Mouse (Mus musculus) neural tube, embryonic 11.5 days (tissue): ENCODE results near the gene Tex46. TPM values are rescaled to one million over a fixed set of nuclear protein-coding genes. Genes with fewer than 3 reads are reported as not detected.

Source experiments
- ATAC-seq: fragments of 200-750 bp; cut with Nextera tagmentation; 2 replicates; pipeline ENCODE4 v1.8.0; 2017; ENCODE audit warnings: moderate number of reproducible peaks, mild to moderate bottlenecking, moderate TSS enrichment, moderate library complexity; ENCODE audit not compliant: insufficient read depth, low FRiP score, low TSS enrichment
- DNase-seq: peaks from one replicate; pipeline ENCODE4 v3.0.0-alpha.2; 2015; ENCODE audit warnings: low spot score
- H3K27ac ChIP-seq: fragments of 300-500 bp; sonication (generic); 2 replicates; pipeline ENCODE4 v1.5.1; 2014; ENCODE audit warnings: low read depth, mild to moderate bottlenecking, low read length
- H3K27me3 ChIP-seq: fragments of 300-500 bp; sonication (generic); 2 replicates; pipeline ENCODE4 v1.6.1; 2014; ENCODE audit warnings: mild to moderate bottlenecking, low read length, mixed read lengths; ENCODE audit not compliant: control insufficient read depth, insufficient read depth
- H3K36me3 ChIP-seq: fragments of 300-500 bp; sonication (generic); 2 replicates; pipeline ENCODE4 v1.6.1; 2014; ENCODE audit warnings: mild to moderate bottlenecking, low read length, moderate library complexity, mixed read lengths; ENCODE audit not compliant: control insufficient read depth, insufficient read depth
- H3K4me1 ChIP-seq: fragments of 300-500 bp; sonication (generic); 2 replicates; pipeline ENCODE4 v1.6.1; 2014; ENCODE audit warnings: low read length, mixed read lengths; ENCODE audit not compliant: control insufficient read depth, insufficient read depth
- H3K4me2 ChIP-seq: fragments of 300-500 bp; sonication (generic); 2 replicates; pipeline ENCODE4 v1.6.1; 2014; ENCODE audit warnings: low read depth, mild to moderate bottlenecking, moderate library complexity
- H3K4me3 ChIP-seq: fragments of 300-500 bp; sonication (generic); 2 replicates; pipeline ENCODE4 v1.5.1; 2014; ENCODE audit warnings: low read depth, low read length
- H3K9ac ChIP-seq: fragments of 300-500 bp; sonication (generic); 2 replicates; pipeline ENCODE4 v1.6.1; 2014; ENCODE audit warnings: mild to moderate bottlenecking, low read length
- H3K9me3 ChIP-seq: fragments of 300-500 bp; sonication (generic); 2 replicates; pipeline ENCODE4 v1.6.1; 2016; ENCODE audit warnings: low read length; ENCODE audit not compliant: control insufficient read depth
- WGBS: fragments of 180-500 bp; shearing (Covaris S2); extraction: QIAGEN DNeasy Blood & Tissue Kit; methylation state at CpG from one replicate; pipeline ENCODE4 v1.1.7; 2014; 5-methylcytosine and 5-hydroxymethylcytosine counted together
- polyA plus RNA-seq: library from polyadenylated mRNA; unstranded; fragments of >200 nt; fragmentation: Nextera tagmentation; extraction: Ambion mirVana; gene quantifications from 2 replicates; pipeline ENCODE4 v1.2.1, GENCODE M21; 2014

Tex46 gene
- polyA plus RNA-seq, 1 experiment from 2014 or later: not detected

DNA sequence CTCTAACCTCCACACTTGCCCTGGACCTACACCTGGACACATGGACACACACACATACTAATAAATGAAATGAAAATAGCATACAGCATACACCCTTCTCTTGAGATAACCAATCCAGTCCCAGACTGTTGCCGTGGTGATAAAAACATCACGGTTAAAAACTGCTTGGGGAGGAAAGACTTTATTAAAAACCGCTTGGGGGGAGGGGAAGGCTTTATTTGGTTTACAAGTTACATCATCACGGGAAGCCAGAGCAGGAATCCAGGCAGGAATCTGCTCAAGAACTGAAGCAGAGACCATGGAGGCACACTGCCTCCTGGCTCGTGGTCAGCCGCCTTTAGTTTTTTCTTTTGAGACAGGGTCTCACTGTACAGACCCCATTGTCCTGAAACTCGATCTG lies 3.4 kb downstream of the Tex46 start:
- Histone ChIP-seq H3K9ac (no peak overlapping the region), H3K27me3 (no peaks in the 10 kb centered on the region), H3K9me3 (no peaks in the 10 kb centered on the region), H3K4me3 (no peak overlapping the region), H3K4me1 (no peaks in the 10 kb centered on the region), H3K36me3 (no peaks in the 10 kb centered on the region), H3K4me2 (no peak overlapping the region), H3K27ac (no peak overlapping the region)
- DNase-seq: no peak
- ATAC-seq: no peak
- 81% methylated on average over 7 of the region's 7 CpGs for WGBS

DNA sequence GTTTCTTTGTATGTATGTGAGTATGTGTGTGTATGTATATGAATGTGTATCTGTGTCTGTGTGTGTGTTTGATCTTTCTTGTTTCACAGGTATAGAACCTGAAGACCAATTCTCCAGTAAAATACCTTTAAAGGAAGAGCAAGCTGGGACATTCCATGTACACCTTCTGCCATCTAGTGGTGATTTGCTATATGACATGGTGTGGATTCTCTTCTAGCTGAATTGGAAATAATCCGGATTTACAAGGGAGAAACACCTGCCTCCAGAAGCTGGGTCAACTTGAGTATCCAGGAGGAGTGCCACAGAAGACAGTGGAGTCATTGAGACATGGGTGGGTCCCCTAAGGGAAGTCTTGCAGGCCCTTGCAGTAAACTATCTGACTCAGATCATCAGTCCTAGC lies 11.1 kb downstream of the Tex46 start:
- Histone ChIP-seq H3K36me3 (no peaks in the 10 kb centered on the region), H3K27me3 (no peaks in the 10 kb centered on the region), H3K4me3 (no peak overlapping the region), H3K9me3 (no peaks in the 10 kb centered on the region), H3K4me1 (no peaks in the 10 kb centered on the region), H3K4me2 (no peak overlapping the region), H3K27ac (no peak overlapping the region), H3K9ac (no peak overlapping the region)
- 0% methylated on average over 1 of the region's 1 CpGs for WGBS
- DNase-seq (peak; percentile 47), ATAC-seq (no peak)

DNA sequence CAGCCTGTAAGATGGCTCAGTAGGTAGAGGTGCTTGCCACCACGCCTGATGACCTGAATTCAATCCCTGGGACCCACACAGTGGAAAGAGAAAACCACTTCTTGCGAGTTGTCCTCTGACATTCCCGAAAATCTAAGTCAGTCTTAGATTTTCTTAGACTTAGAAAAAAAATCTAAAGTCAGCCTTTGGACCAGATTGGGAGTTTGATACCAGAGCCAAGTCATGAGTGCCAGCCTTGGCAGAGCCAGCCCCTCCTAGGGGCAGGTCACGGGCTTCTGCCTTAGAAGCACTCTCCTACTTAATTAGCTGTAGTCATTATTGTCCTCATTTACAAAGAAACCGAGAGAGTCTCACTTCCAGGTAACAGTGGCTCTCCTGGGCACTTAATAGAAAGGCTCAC lies 11.7 kb downstream of the Tex46 start:
- H3K27ac ChIP-seq: no peak overlapping the region
- 50% methylated on average over 5 of the region's 5 CpGs for WGBS
- no peak for ATAC-seq

GRCm38 (mm10) chr4:136622388-136622787 lies 12.2 kb downstream of the Tex46 start, which contains the start of gene Lactbl1:
Lactbl1 (plus strand) TSS chr4:136622621.
- ATAC-seq (no peak), DNase-seq (no peak)
- H3K4me2 ChIP-seq: no peak within 1 kb of the TSS
- no peaks in the 10 kb centered on the region for H3K9me3 ChIP-seq
- no peak within 1 kb of the TSS for H3K4me3 ChIP-seq
- H3K9ac ChIP-seq: no peak within 1 kb of the TSS
- no peaks in the 10 kb centered on the region for H3K27me3 ChIP-seq
- H3K4me1 ChIP-seq: no peaks in the 10 kb centered on the region
- 52% methylated on average over 6 of the region's 6 CpGs for WGBS
- no peak within 1 kb of the TSS for H3K27ac ChIP-seq
- H3K36me3 ChIP-seq: no peaks in the 10 kb centered on the region

More for the DNA sequence above, 11.7 kb downstream of the Tex46 start:
- no peak for DNase-seq
- Histone ChIP-seq H3K9me3 (no peaks in the 10 kb centered on the region), H3K4me3 (no peak overlapping the region), H3K4me2 (no peak overlapping the region), H3K36me3 (no peaks in the 10 kb centered on the region), H3K9ac (no peak overlapping the region), H3K27me3 (no peaks in the 10 kb centered on the region), H3K4me1 (no peaks in the 10 kb centered on the region)

GRCm38 (mm10) chr4:136626590-136626989 lies 16.4 kb downstream of the Tex46 start:
- no peaks in the 10 kb centered on the region for H3K27me3 ChIP-seq
- H3K4me2 ChIP-seq: no peak overlapping the region
- no peaks in the 10 kb centered on the region for H3K36me3 ChIP-seq
- no peak overlapping the region for H3K9ac ChIP-seq
- no peak overlapping the region for H3K4me3 ChIP-seq
- H3K9me3 ChIP-seq: no peaks in the 10 kb centered on the region
- DNase-seq (no peak), ATAC-seq (no peak)
- H3K4me1 ChIP-seq: no peaks in the 10 kb centered on the region
- H3K27ac ChIP-seq: no peak overlapping the region
- WGBS: 70% methylated on average over 6 of the region's 6 CpGs

DNA sequence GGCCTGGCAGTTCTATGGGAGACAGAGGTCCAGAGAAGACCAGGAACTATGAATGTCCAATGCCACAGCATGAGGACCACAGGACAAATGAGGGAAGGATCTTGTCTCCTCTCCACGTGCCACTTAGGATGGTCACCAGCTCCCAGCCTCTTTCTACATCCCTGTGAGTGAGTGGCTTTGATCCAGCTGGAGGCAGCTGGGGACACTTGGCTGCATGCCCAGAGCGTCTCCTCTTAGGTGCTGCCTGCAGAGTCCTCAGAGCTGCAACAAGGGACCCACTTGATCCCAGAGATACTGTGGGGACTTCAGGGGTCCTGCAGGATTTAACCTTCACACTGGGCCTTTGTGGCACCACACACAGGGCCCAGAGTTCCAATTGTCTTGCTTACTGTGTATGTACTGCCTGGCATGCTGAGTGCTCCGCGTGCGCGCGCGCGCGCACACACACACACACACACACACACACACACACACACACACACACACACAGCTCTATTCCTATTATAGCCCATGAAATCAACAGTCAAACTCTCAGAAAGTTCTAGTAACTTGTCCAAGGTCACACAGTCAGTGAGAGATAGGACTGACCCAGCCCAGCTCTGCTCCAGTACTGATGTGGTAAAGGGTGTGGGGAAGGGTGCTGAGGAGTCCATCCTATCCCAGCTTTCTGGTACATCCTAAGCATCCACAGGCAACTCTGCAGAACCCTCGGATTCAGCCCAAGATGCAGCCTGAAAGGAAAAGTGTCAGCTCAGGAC lies 21.2 kb downstream of the Tex46 start:
- 87% methylated on average over 11 of the region's 11 CpGs for WGBS
- DNase-seq (no peak), ATAC-seq (no peak)
- no peak overlapping the region for H3K27ac ChIP-seq
- H3K9ac ChIP-seq: no peak overlapping the region
- H3K4me3 ChIP-seq: no peak overlapping the region
- peaks cover 2% of the 10 kb centered on the region for H3K27me3 ChIP-seq
- H3K4me1 ChIP-seq: no peaks in the 10 kb centered on the region
- no peaks in the 10 kb centered on the region for H3K36me3 ChIP-seq
- no peak overlapping the region for H3K4me2 ChIP-seq
- no peaks in the 10 kb centered on the region for H3K9me3 ChIP-seq

DNA sequence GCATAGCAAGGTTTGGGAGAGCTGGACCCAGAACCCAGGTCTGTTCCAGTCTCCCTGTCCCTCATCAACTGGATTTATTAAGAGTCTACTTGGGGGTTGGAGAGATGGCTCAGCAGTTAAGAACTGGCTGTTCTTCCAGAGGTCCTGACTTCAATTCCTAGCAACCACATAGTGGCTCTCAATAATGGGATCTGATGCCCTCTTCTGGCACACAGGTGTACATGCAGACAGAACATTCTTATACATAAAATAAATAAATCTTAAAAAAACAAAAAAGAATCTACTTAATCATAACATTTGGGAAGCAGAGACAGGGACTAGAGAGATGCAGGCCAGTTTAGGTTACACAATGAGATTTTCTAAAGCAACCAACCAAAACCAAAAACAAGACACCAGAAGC lies 25.8 kb downstream of the Tex46 start:
- Histone ChIP-seq H3K27ac (no peak overlapping the region), H3K36me3 (no peaks in the 10 kb centered on the region), H3K4me3 (no peak overlapping the region), H3K9ac (no peak overlapping the region), H3K27me3 (peaks cover 25% of the 10 kb centered on the region), H3K9me3 (no peaks in the 10 kb centered on the region), H3K4me1 (peaks cover 14% of the 10 kb centered on the region), H3K4me2 (no peak overlapping the region)
- no peak for DNase-seq
- ATAC-seq: no peak

DNA sequence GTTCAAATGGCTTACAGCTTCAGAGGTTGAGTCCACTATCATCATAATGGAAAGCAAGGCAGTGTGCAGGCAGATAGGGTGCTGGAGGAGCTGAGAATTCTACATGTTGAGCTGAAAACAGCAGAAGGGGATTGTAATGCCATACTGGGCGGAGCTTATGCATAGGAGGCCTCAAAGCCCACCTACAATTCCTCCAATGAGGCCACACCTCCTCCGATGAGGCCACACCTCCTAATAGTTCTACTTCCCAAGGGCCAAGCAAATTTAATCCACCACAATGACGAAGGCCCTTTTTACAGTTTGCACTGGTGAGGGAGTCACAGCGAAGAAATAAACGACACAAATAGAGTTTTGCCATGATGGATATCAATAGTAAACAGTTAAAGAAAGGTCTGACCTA lies 26.3 kb downstream of the Tex46 start:
- H3K4me1 ChIP-seq: peaks cover 14% of the 10 kb centered on the region
- H3K36me3 ChIP-seq: no peaks in the 10 kb centered on the region
- no peaks in the 10 kb centered on the region for H3K9me3 ChIP-seq
- H3K27ac ChIP-seq: no peak overlapping the region
- WGBS: 57% methylated on average over 5 of the region's 5 CpGs
- DNase-seq: no peak
- H3K27me3 ChIP-seq: peaks cover 25% of the 10 kb centered on the region
- H3K9ac ChIP-seq: no peak overlapping the region
- no peak overlapping the region for H3K4me3 ChIP-seq
- H3K4me2 ChIP-seq: no peak overlapping the region
- ATAC-seq: no peak

DNA sequence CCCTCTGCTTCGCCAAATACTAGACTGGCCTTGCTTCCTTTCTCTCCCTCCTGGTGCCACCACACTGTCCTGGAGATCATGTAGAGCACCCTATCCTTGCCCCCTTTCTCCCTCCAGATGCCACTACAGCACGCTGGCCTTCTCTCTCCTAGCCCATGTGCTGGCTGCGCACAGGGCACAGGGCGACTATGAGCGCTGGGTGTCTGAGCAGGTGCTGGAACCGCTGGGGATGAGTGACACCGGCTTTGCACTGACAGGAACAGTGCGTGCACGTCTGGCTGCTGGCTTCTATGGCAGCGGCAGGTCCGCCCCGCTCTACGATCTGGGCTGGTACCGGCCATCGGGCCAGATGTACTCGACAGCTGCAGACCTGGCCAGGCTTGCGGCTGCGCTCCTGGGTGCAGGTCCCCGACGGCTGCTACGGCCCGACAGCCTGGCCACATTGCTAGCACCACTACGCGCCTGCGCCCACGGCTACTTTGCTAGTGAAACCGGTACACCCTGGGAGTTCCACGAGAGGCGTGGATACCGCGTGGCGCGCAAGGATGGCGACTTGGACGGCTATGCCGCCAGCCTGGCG lies 26.8 kb downstream of the Tex46 start:
- Histone ChIP-seq H3K4me2 (peak overlapping the region; percentile 91), H3K27ac (no peak overlapping the region), H3K36me3 (no peaks in the 10 kb centered on the region), H3K4me1 (peaks cover 14% of the 10 kb centered on the region), H3K27me3 (peaks cover 25% of the 10 kb centered on the region), H3K9me3 (no peaks in the 10 kb centered on the region), H3K9ac (peak overlapping the region; percentile 54), H3K4me3 (peak overlapping the region; percentile 46)
- DNase-seq: no peak
- 16% methylated on average over 37 of the region's 37 CpGs for WGBS
- ATAC-seq: no peak
